Mouse (Mus musculus) adipose tissue, adult 10 weeks (tissue): ENCODE data around the gene Eif2s2. TPM values are rescaled to one million over a fixed set of nuclear protein-coding genes. Genes with fewer than 3 reads are reported as not detected.

Experiments
- polyA plus RNA-seq: library from polyadenylated mRNA; stranded (reverse); fragments of 350-450 nt; fragmentation: Illumina TruSeq; extraction: RNeasy Lipid Tissue Mini Kit (QIAGEN cat#74804); gene quantifications from one replicate; pipeline ENCODE4 v1.2.3, GENCODE M21; 2014; ENCODE audit warnings: low read depth, low replicate concordance

Eif2s2 gene
- 76.1 TPM for polyA plus RNA-seq

DNA sequence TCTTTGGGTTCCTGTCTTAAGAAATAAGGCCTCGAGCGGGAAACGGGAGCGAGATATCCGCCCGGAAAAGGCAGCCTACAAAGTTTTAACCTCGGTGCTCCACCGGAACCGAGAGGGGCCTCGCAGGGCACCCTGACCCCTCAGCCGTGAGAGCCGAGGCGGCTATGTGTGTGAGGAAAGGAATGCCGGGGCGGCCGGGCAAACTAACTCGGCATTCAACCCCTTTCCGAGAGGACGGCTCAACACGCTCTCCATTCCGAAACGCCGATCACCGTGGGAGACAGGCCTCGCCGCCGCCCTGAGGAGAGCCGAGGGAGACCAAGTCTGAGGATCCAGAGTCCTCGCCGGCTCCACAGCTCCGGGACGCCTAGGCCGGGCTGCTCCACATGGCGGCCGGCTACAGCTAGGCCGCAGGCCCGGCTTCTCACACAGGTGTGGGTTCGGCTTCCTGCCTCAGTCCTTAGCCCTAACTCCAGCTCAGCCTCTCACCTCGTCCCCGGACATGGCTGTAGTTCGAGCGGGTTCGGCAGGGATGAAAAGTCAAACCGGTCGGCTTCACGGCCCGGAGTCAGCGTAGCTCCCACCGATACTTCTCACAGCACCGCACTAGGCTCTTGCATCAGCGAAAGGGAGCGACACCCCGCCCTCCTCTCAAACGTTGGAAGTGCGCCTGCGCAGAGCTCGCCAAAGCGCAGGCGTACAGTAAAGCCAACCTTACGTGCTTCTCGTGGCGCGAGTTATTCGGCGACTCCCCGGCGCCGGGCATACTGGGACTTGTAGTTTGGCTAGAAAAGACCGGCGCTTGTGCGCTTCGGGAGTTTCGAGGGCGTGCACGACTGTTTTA, at the start of gene Eif2s2:
Gene Eif2s2, minus strand, starts transcription at position 735 of the 844 bp plus-strand sequence.

Other genes starting within 250 kb of the Eif2s2 start
- gene Chmp4b, start 241.2 kb downstream of the Eif2s2 start, polyA plus RNA-seq: 154 TPM
- not detected for gene Gm14214, start 122.9 kb downstream of the Eif2s2 start, polyA plus RNA-seq
- gene Raly, start 101.8 kb downstream of the Eif2s2 start, polyA plus RNA-seq: 85.3 TPM
- not detected for gene a, start 101.5 kb downstream of the Eif2s2 start, polyA plus RNA-seq
- 1.5 TPM for gene Gm14226, start 125.3 kb upstream of the Eif2s2 start, polyA plus RNA-seq
- 47.4 TPM for gene Ahcy, start 181.6 kb upstream of the Eif2s2 start, polyA plus RNA-seq
- gene Itch, start 240.6 kb upstream of the Eif2s2 start, polyA plus RNA-seq: 32.5 TPM